Mouse (Mus musculus) right cerebral cortex, postnatal 25 days (tissue): ENCODE measurements around the gene Cd109.

Experiments
- DNase-seq: peaks from one replicate; pipeline ENCODE4 v3.0.0; 2022

The Cd109 gene

GRCm38 (mm10) chr9:78615401-78616021 is at the start of gene Cd109:
TSS of gene Cd109 (plus strand) at chr9:78615546.
- peak; percentile 31 for DNase-seq

GRCm38 (mm10) chr9:78569934-78570333 is 45.4 kb upstream of the Cd109 start:
- DNase-seq: no peak

- no peak for DNase-seq
Measured at GRCm38 (mm10) chr9:78576466-78576865, 38.9 kb upstream of the Cd109 start.

- no peak for DNase-seq
Measured at GRCm38 (mm10) chr9:78578824-78579223, 36.5 kb upstream of the Cd109 start.

GRCm38 (mm10) chr9:78579644-78580396 is 35.5 kb upstream of the Cd109 start:
- DNase-seq: no peak

- no peak for DNase-seq
Measured at GRCm38 (mm10) chr9:78587218-78587883, 28.0 kb upstream of the Cd109 start.

GRCm38 (mm10) chr9:78587914-78588313 is 27.4 kb upstream of the Cd109 start, which contains the start of gene Slc17a5:
TSS of gene Slc17a5 (minus strand) at chr9:78588041.
- peak; percentile 90 for DNase-seq

- DNase-seq: no peak
Measured at GRCm38 (mm10) chr9:78588411-78589033, 26.8 kb upstream of the Cd109 start.

- no peak for DNase-seq
Measured at GRCm38 (mm10) chr9:78590471-78590870, 24.9 kb upstream of the Cd109 start.

GRCm38 (mm10) chr9:78595257-78595656 is 20.1 kb upstream of the Cd109 start:
- no peak for DNase-seq

GRCm38 (mm10) chr9:78595769-78596555 is 19.4 kb upstream of the Cd109 start:
- DNase-seq: no peak

- DNase-seq: peak; percentile 53
Measured at GRCm38 (mm10) chr9:78596834-78597233, 18.5 kb upstream of the Cd109 start.

- no peak for DNase-seq
Measured at GRCm38 (mm10) chr9:78599927-78600326, 15.4 kb upstream of the Cd109 start.

GRCm38 (mm10) chr9:78601046-78601730 is 14.2 kb upstream of the Cd109 start:
- DNase-seq: no peak

GRCm38 (mm10) chr9:78614201-78614600 is 1.1 kb upstream of the Cd109 start:
- no peak for DNase-seq

GRCm38 (mm10) chr9:78619285-78619684 is 3.9 kb downstream of the Cd109 start:
- no peak for DNase-seq

- peak; percentile 16 for DNase-seq
Measured at GRCm38 (mm10) chr9:78623301-78623747, 8.0 kb downstream of the Cd109 start.

- no peak for DNase-seq
Measured at GRCm38 (mm10) chr9:78629991-78630390, 14.6 kb downstream of the Cd109 start.

GRCm38 (mm10) chr9:78631755-78632434 is 16.5 kb downstream of the Cd109 start:
- no peak for DNase-seq

GRCm38 (mm10) chr9:78633976-78634375 is 18.6 kb downstream of the Cd109 start:
- no peak for DNase-seq

- DNase-seq: no peak
Measured at GRCm38 (mm10) chr9:78641386-78641785, 26.0 kb downstream of the Cd109 start.
